Mouse (Mus musculus) heart, adult 2 months (tissue): ENCODE results near the gene Krt6b.

Experiments
- CTCF ChIP-seq: fragments of 200-600 bp; IDR thresholded peaks from 2 replicates; pipeline ENCODE4 v1.8.1; 2022; ENCODE audit warnings: antibody characterized with exemption, mild to moderate bottlenecking, moderate library complexity
- EP300 ChIP-seq: fragments of 200-500 bp; IDR thresholded peaks from 2 replicates; pipeline ENCODE4 v1.6.1; 2011; ENCODE audit warnings: low read depth, low read length, control low read depth; ENCODE audit not compliant: insufficient read depth
- POLR2A ChIP-seq: fragments of 200-500 bp; IDR thresholded peaks from 2 replicates; pipeline ENCODE4 v1.6.1; 2011; ENCODE audit warnings: mild to moderate bottlenecking, low read depth, low read length, control low read depth; ENCODE audit not compliant: insufficient read depth

GRCm38 (mm10) chr15:101694207-101694606 is 14.1 kb upstream of the Krt6b start, which contains the start of gene Krt6a:
- TF ChIP-seq POLR2A = no peak
- no peak for TF ChIP-seq CTCF
- TF ChIP-seq EP300 = no peak
